Mouse (Mus musculus) neural tube, embryonic 15.5 days (tissue): ENCODE results near the gene Lyrm4. TPM values are rescaled to one million over a fixed set of nuclear protein-coding genes. Genes with fewer than 3 reads are reported as not detected.

Experiments used
- ATAC-seq: fragments of 200-750 bp; cut with Nextera tagmentation; 2 replicates; pipeline ENCODE4 v1.8.0; 2017; ENCODE audit warnings: mild to moderate bottlenecking, moderate TSS enrichment, moderate library complexity; ENCODE audit not compliant: low FRiP score
- H3K27ac ChIP-seq: fragments of 300-500 bp; sonication (generic); replicated peaks from 2 replicates; pipeline ENCODE4 v1.5.1; 2015; ENCODE audit warnings: mild to moderate bottlenecking, inconsistent platforms
- H3K27me3 ChIP-seq: fragments of 300-500 bp; sonication (generic); replicated peaks from 2 replicates; pipeline ENCODE4 v1.6.1; 2015; ENCODE audit warnings: inconsistent platforms
- H3K36me3 ChIP-seq: fragments of 300-500 bp; sonication (generic); 2 replicates; pipeline ENCODE4 v1.6.1; 2015; ENCODE audit warnings: inconsistent platforms
- H3K4me1 ChIP-seq: fragments of 300-500 bp; sonication (generic); 2 replicates; pipeline ENCODE4 v1.6.1; 2015; ENCODE audit warnings: inconsistent platforms
- H3K4me2 ChIP-seq: fragments of 300-500 bp; sonication (generic); 2 replicates; pipeline ENCODE4 v1.6.1; 2015; ENCODE audit warnings: inconsistent platforms, mild to moderate bottlenecking, moderate library complexity
- H3K4me3 ChIP-seq: fragments of 300-500 bp; sonication (generic); replicated peaks from 2 replicates; pipeline ENCODE4 v1.5.1; 2015; ENCODE audit warnings: mild to moderate bottlenecking, inconsistent platforms
- H3K9ac ChIP-seq: fragments of 300-500 bp; sonication (generic); replicated peaks from 2 replicates; pipeline ENCODE4 v1.6.1; 2015; ENCODE audit warnings: mild to moderate bottlenecking, inconsistent platforms
- H3K9me3 ChIP-seq: fragments of 300-500 bp; sonication (generic); replicated peaks from 2 replicates; pipeline ENCODE4 v1.6.1; 2016; ENCODE audit warnings: inconsistent platforms
- WGBS: fragments of 180-500 bp; shearing (Covaris S2); methylation state at CpG from one replicate; pipeline ENCODE4 v1.1.7; 2015; ENCODE audit warnings: mixed read lengths; 5-methylcytosine and 5-hydroxymethylcytosine counted together
- polyA plus RNA-seq: library from polyadenylated mRNA; unstranded; fragments of >200 nt; fragmentation: Nextera tagmentation; extraction: Ambion mirVana; gene quantifications from 2 replicates; pipeline ENCODE4 v1.2.1, GENCODE M21; 2015

Gene Lyrm4
- polyA plus RNA-seq, 1 experiment from 2014 or later: 41.8 TPM

DNA sequence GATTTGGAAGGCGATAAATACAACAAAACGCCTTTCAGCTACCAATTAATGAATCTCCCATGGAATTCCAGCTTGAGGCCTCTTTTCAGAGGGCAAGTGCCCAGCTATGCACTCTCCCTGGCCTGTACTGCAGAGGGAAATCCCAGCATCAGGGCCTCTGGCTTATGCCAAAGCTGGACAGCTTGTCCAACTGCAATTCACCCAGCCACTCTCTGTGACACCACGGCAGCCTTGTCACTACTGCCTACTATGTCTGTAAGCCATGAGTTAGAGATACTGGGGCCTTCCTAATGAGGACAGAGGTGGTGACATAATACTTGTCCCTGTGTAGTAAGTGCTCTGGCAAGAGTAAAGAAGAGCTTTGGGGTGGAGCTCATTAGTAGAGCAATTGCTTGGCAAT lies 128.0 kb downstream of the Lyrm4 start:
- no peaks in the 10 kb centered on the region for H3K36me3 ChIP-seq
- H3K27ac ChIP-seq: 0 out of 2 replicates have a peak overlapping the region, but pooled peaks have one; percentile 13
- H3K4me1 ChIP-seq: peaks cover 4% of the 10 kb centered on the region; the same call in 1 of the 2 replicates
- no peaks in the 10 kb centered on the region for H3K9me3 ChIP-seq
- WGBS: 68% methylated on average over 3 of the region's 3 CpGs
- no peaks in the 10 kb centered on the region for H3K27me3 ChIP-seq
- H3K4me2 ChIP-seq: no peak overlapping the region
- H3K4me3 ChIP-seq: no peak overlapping the region
- ATAC-seq: no peak
- H3K9ac ChIP-seq: no peak overlapping the region

DNA sequence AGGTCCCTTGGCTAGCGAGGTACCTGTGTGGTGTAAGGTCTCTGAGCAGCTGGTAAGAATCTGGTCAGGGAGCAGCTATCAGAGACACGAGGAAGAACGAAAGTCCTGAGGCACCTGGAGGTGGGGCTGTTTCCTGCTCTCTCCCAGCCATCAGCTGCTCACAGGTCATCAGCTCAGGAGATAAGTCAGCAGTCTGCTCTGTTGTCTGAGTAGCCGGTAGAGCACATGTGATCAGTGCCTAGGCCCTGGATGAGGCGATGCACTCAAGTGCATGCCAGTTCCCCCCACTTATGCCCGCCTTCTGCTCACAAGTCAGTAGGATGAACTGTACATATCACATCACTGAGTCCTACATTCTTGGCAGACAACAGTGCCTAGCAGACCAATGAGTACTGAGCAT lies 134.3 kb downstream of the Lyrm4 start:
- H3K4me1 ChIP-seq: no peaks in the 10 kb centered on the region
- no peaks in the 10 kb centered on the region for H3K27me3 ChIP-seq
- H3K36me3 ChIP-seq: peaks cover 8% of the 10 kb centered on the region; the same call in 1 of the 2 replicates
- H3K9ac ChIP-seq: no peak overlapping the region
- no peak overlapping the region for H3K27ac ChIP-seq
- no peak overlapping the region for H3K4me3 ChIP-seq
- H3K9me3 ChIP-seq: no peaks in the 10 kb centered on the region
- H3K4me2 ChIP-seq: no peak overlapping the region
- 96% methylated on average over 6 of the region's 6 CpGs for WGBS
- no peak for ATAC-seq

DNA sequence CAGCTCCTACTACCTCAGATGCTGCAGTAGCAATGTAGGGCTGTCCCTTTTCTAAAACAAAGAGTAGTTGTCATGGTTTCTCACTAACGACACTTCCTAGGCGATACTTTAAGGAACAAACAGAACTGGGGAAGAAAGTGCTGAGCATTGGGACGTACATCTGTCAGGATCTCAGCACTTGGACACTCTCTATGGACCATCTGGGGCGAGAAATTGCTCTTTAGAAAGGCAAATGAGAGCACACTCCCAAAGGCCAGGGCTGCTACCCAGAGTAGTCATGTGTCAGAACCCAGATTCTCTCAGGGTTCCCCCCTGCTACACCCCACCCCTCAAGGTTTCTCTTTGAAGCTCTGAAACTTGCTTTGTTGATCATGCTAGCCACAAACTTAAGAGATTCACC lies 136.9 kb downstream of the Lyrm4 start:
- H3K4me2 ChIP-seq: no peak overlapping the region
- no peaks in the 10 kb centered on the region for H3K9me3 ChIP-seq
- no peak overlapping the region for H3K27ac ChIP-seq
- H3K36me3 ChIP-seq: peaks cover 14% of the 10 kb centered on the region
- 33% methylated on average over 4 of the region's 4 CpGs for WGBS
- no peaks in the 10 kb centered on the region for H3K27me3 ChIP-seq
- H3K4me3 ChIP-seq: no peak overlapping the region
- peak; percentile 55; the same call in 1 of the 2 replicates for ATAC-seq
- H3K4me1 ChIP-seq: no peaks in the 10 kb centered on the region
- H3K9ac ChIP-seq: no peak overlapping the region

DNA sequence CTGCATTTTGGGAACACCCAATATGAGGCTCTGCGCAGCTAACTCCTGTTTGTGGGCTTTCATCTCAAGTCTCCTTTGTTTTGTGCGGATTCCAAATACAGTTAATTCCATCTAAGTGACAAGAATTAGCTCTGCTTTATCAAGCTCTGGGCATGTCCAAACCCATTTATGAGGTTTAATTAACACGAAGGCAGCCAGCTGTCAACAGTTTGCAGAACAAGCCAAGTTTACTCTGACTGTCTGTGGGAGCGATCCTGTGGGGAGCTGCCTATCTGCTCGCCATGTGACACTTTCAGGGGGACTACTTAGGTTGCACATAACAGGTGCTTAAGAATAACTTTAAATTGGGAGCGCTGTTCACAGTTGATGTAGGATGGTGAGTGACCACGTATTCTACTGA lies 140.4 kb downstream of the Lyrm4 start:
- H3K27ac ChIP-seq: no peak overlapping the region
- no peak overlapping the region for H3K4me3 ChIP-seq
- no peak for ATAC-seq
- H3K9ac ChIP-seq: no peak overlapping the region
- no peaks in the 10 kb centered on the region for H3K4me1 ChIP-seq
- WGBS: 90% methylated on average over 7 of the region's 7 CpGs
- H3K9me3 ChIP-seq: no peaks in the 10 kb centered on the region
- no peaks in the 10 kb centered on the region for H3K27me3 ChIP-seq
- peaks cover 14% of the 10 kb centered on the region for H3K36me3 ChIP-seq
- H3K4me2 ChIP-seq: no peak overlapping the region

DNA sequence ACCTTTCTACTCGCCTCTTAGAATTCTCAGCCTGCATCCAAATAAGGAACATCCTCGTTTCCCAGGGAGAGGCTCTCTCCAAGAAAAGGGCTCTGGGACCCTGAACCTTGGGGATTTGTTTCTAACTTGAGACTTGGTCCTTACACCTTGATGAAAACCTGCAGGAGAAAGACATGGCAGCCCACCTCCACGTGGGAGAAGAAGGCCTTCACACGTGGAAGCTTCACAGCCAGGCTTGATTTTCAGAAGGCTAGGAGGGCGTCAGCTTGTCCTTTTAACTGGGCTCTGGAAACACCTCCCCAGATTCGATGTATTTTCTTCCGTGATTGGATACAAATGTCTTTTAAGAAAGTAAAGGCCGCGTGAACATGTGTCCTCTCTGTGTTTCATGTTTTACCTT lies 147.5 kb downstream of the Lyrm4 start:
- 28% methylated on average over 9 of the region's 9 CpGs for WGBS
- H3K9ac ChIP-seq: peak overlapping the region; percentile 38; the same call in 1 of the 2 replicates

GRCm38 (mm10) chr13:35969431-35969721 lies 147.9 kb downstream of the Lyrm4 start:
- peak; percentile 39 for ATAC-seq
- peak overlapping the region; percentile 63 for H3K4me3 ChIP-seq

More for the DNA sequence above, 147.5 kb downstream of the Lyrm4 start:
- Histone ChIP-seq H3K27ac (no peak overlapping the region), H3K4me3 (peak overlapping the region; percentile 63), H3K4me1 (peaks cover 21% of the 10 kb centered on the region), H3K36me3 (no peaks in the 10 kb centered on the region), H3K9me3 (no peaks in the 10 kb centered on the region), H3K27me3 (peaks cover 36% of the 10 kb centered on the region), H3K4me2 (peak overlapping the region; percentile 100)
- no peak for ATAC-seq

GRCm38 (mm10) chr13:35968719-35969430 lies 148.5 kb downstream of the Lyrm4 start:
- ATAC-seq: peak; percentile 77
- H3K9me3 ChIP-seq: no peaks in the 10 kb centered on the region
- H3K27ac ChIP-seq: no peak overlapping the region
- H3K36me3 ChIP-seq: no peaks in the 10 kb centered on the region
- H3K9ac ChIP-seq: peak overlapping the region; percentile 38
- under 1% methylated on average over 57 of the region's 57 CpGs for WGBS
- H3K4me2 ChIP-seq: peak overlapping the region; percentile 100
- peaks cover 21% of the 10 kb centered on the region for H3K4me1 ChIP-seq
- peaks cover 36% of the 10 kb centered on the region for H3K27me3 ChIP-seq
- peak overlapping the region; percentile 63 for H3K4me3 ChIP-seq

More at GRCm38 (mm10) chr13:35969431-35969721, 147.9 kb downstream of the Lyrm4 start:
- Histone ChIP-seq H3K9me3 (no peaks in the 10 kb centered on the region), H3K9ac (peak overlapping the region; percentile 38), H3K36me3 (no peaks in the 10 kb centered on the region), H3K4me2 (peak overlapping the region; percentile 100), H3K4me1 (peaks cover 21% of the 10 kb centered on the region), H3K27ac (no peak overlapping the region), H3K27me3 (peaks cover 36% of the 10 kb centered on the region)
- under 1% methylated on average over 18 of the region's 18 CpGs for WGBS

- H3K27me3 ChIP-seq: peaks cover 36% of the 10 kb centered on the region
- H3K4me3 ChIP-seq: peak overlapping the region; percentile 63
- peaks cover 21% of the 10 kb centered on the region for H3K4me1 ChIP-seq
- WGBS: 0% methylated on average over 38 of the region's 38 CpGs
- no peaks in the 10 kb centered on the region for H3K9me3 ChIP-seq
- H3K9ac ChIP-seq: peak overlapping the region; percentile 38
- peak overlapping the region; percentile 100 for H3K4me2 ChIP-seq
- H3K27ac ChIP-seq: no peak overlapping the region
- H3K36me3 ChIP-seq: no peaks in the 10 kb centered on the region
- peak; percentile 48 for ATAC-seq
Observed at GRCm38 (mm10) chr13:35968131-35968718, 149.1 kb downstream of the Lyrm4 start.

DNA sequence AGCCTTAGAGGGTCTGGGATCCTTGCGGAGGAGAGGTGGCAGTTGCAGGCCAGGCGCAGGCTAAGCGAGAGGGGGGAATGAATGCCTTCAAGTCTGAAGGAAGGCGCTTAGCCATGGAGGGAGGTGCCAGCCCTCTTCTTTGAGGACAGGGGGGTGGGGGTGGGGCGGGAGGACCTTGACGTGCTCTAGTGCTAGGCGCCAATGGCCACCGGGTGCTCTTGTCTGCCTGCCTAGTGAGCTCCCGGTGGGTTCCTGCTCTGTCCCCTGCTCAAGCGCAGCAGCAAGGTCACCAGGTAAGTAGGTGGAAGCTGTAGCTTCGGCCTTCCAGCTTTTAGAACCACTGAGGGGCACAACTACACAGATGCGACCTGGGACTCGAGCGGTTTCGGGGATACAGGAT lies 149.6 kb downstream of the Lyrm4 start:
- Histone ChIP-seq H3K27me3 (peaks cover 36% of the 10 kb centered on the region), H3K4me2 (peak overlapping the region; percentile 100), H3K4me1 (peaks cover 21% of the 10 kb centered on the region), H3K4me3 (peak overlapping the region; percentile 63), H3K9ac (no peak overlapping the region), H3K27ac (no peak overlapping the region), H3K9me3 (no peaks in the 10 kb centered on the region), H3K36me3 (no peaks in the 10 kb centered on the region)
- ATAC-seq: peak; percentile 37; the same call in 1 of the 2 replicates
- 4% methylated on average over 15 of the region's 15 CpGs for WGBS

- Histone ChIP-seq H3K27ac (no peak overlapping the region), H3K4me2 (no peak overlapping the region), H3K4me1 (peaks cover 11% of the 10 kb centered on the region), H3K27me3 (peaks cover 19% of the 10 kb centered on the region), H3K9ac (no peak overlapping the region), H3K4me3 (no peak overlapping the region), H3K9me3 (no peaks in the 10 kb centered on the region), H3K36me3 (no peaks in the 10 kb centered on the region)
- ATAC-seq: no peak
- 86% methylated on average over 4 of the region's 4 CpGs for WGBS
Observed at GRCm38 (mm10) chr13:35963583-35963982, 153.7 kb downstream of the Lyrm4 start.

GRCm38 (mm10) chr13:35959391-35960067 lies 157.8 kb downstream of the Lyrm4 start:
- WGBS: 82% methylated on average over 12 of the region's 12 CpGs
- no peaks in the 10 kb centered on the region for H3K4me1 ChIP-seq
- H3K27ac ChIP-seq: no peak overlapping the region
- H3K4me2 ChIP-seq: no peak overlapping the region
- no peaks in the 10 kb centered on the region for H3K36me3 ChIP-seq
- ATAC-seq: no peak
- no peaks in the 10 kb centered on the region for H3K27me3 ChIP-seq
- H3K4me3 ChIP-seq: no peak overlapping the region
- H3K9ac ChIP-seq: no peak overlapping the region
- no peaks in the 10 kb centered on the region for H3K9me3 ChIP-seq

GRCm38 (mm10) chr13:35958539-35958938 lies 158.8 kb downstream of the Lyrm4 start, which contains the start of gene Ppp1r3g:
Gene Ppp1r3g (plus strand): TSS chr13:35958839.
- H3K9ac ChIP-seq: no peak within 1 kb of the TSS
- no peak within 1 kb of the TSS for H3K27ac ChIP-seq
- H3K4me2 ChIP-seq: no peak within 1 kb of the TSS
- H3K9me3 ChIP-seq: no peaks in the 10 kb centered on the region
- H3K27me3 ChIP-seq: no peaks in the 10 kb centered on the region
- H3K36me3 ChIP-seq: no peaks in the 10 kb centered on the region
- WGBS: 97% methylated on average over 1 of the region's 1 CpGs
- ATAC-seq: no peak
- no peak within 1 kb of the TSS for H3K4me3 ChIP-seq
- no peaks in the 10 kb centered on the region for H3K4me1 ChIP-seq
